Mouse (Mus musculus) megakaryocyte, embryonic 14.5 days (primary cell): ENCODE measurements around the gene Gata3.

Experiments used
- FLI1 ChIP-seq: IDR thresholded peaks from 2 replicates; pipeline ENCODE4 v1.6.1; 2012; ENCODE audit warnings: low read length, inconsistent platforms, mixed read lengths
- GATA1 ChIP-seq: IDR thresholded peaks from 3 replicates; pipeline ENCODE4 v1.6.1; 2012; ENCODE audit warnings: mixed read lengths, low read length, inconsistent platforms, borderline replicate concordance

- TF ChIP-seq GATA1 (no peak), FLI1 (no peak)
Measured at GRCm38 (mm10) chr2:9855861-9856260, 34.0 kb downstream of the Gata3 start.
